Mouse (Mus musculus): ENCODE measurements around the gene Mtch2. TPM values are rescaled to one million over a fixed set of nuclear protein-coding genes. Genes with fewer than 3 reads are reported as not detected.
A peak's percentile ranks its signal among the peaks of the same experiment; 100 is the strongest.

The Mtch2 gene
- polyA plus RNA-seq, 1 experiment, result 57.2 TPM

GRCm38 (mm10) chr2:90848331-90848730 lies 1.4 kb downstream of the Mtch2 start:
- peaks cover 17% of the 10 kb centered on the region for H3K36me3 ChIP-seq (ENCODE audit: control insufficient read depth, insufficient read depth, low read length)
- TF ChIP-seq CTCF (IDR thresholded peaks at IDR 0.05; ENCODE audit: borderline replicate concordance, control insufficient read depth, extremely low read depth, insufficient read depth, low read length, poor library complexity), result no peak
- no peak for TF ChIP-seq POLR2A (IDR thresholded peaks at IDR 0.05; ENCODE audit: control insufficient read depth, extremely low read depth, insufficient read depth, low read length, poor library complexity)
- no peak overlapping the region for H3K27ac ChIP-seq (ENCODE audit: control insufficient read depth, insufficient read depth, low read length)
- no peaks in the 10 kb centered on the region for H3K27me3 ChIP-seq (ENCODE audit: control insufficient read depth, insufficient read depth, low read length)
- peaks cover 2% of the 10 kb centered on the region; the same call in 1 of the 2 replicates for H3K4me1 ChIP-seq (replicated peaks; ENCODE audit: control insufficient read depth, insufficient read depth, low read length)
- H3K4me3 ChIP-seq (ENCODE audit: control insufficient read depth, insufficient read depth, low read length), result no peak overlapping the region
- DNase-seq, result no peak
- 97% methylated on average over 5 of the region's 5 CpGs for WGBS

- TF ChIP-seq POLR2A (IDR thresholded peaks at IDR 0.05; ENCODE audit: control insufficient read depth, extremely low read depth, insufficient read depth, low read length, poor library complexity) (no peak), CTCF (IDR thresholded peaks at IDR 0.05; ENCODE audit: borderline replicate concordance, control insufficient read depth, extremely low read depth, insufficient read depth, low read length, poor library complexity) (no peak)
- peaks cover 2% of the 10 kb centered on the region; the same call in 1 of the 2 replicates for H3K4me1 ChIP-seq (replicated peaks; ENCODE audit: control insufficient read depth, insufficient read depth, low read length)
- no peaks in the 10 kb centered on the region for H3K27me3 ChIP-seq (ENCODE audit: control insufficient read depth, insufficient read depth, low read length)
- H3K27ac ChIP-seq (ENCODE audit: control insufficient read depth, insufficient read depth, low read length), result no peak overlapping the region
- no peak for DNase-seq
- peaks cover 26% of the 10 kb centered on the region for H3K36me3 ChIP-seq (ENCODE audit: control insufficient read depth, insufficient read depth, low read length)
- no peak overlapping the region for H3K4me3 ChIP-seq (ENCODE audit: control insufficient read depth, insufficient read depth, low read length)
- WGBS, result 100% methylated on average over 1 of the region's 1 CpGs
Observed at GRCm38 (mm10) chr2:90850401-90850800, 3.4 kb downstream of the Mtch2 start.

DNA sequence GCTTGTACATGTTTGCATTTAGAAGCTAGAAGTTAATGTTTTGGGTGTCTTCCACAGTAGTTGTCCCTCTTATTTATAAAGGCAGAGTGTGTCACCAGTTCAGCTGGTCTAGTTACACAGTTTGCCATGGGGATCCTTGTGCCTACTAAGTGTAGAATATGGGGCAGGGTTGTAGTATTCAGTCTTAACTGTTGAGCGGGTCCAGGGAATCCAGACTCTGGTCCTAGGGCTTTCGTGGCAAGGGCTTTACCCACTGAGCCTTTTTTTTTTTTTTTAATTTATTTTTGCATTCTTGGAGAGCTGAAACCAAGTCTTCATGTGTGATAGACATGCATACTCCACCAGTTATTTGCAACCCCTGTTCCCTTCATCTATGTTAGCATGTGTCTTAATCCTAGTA lies 14.5 kb downstream of the Mtch2 start:
- WGBS, result 99% methylated on average over 2 of the region's 2 CpGs
- Histone ChIP-seq H3K27me3 (ENCODE audit: control insufficient read depth, insufficient read depth, low read length) (no peaks in the 10 kb centered on the region), H3K27ac (ENCODE audit: control insufficient read depth, insufficient read depth, low read length) (no peak overlapping the region), H3K4me1 (replicated peaks; ENCODE audit: control insufficient read depth, insufficient read depth, low read length) (no peaks in the 10 kb centered on the region), H3K36me3 (ENCODE audit: control insufficient read depth, insufficient read depth, low read length) (peaks cover 62% of the 10 kb centered on the region), H3K4me3 (ENCODE audit: control insufficient read depth, insufficient read depth, low read length) (no peak overlapping the region)
- TF ChIP-seq CTCF (IDR thresholded peaks at IDR 0.05; ENCODE audit: borderline replicate concordance, control insufficient read depth, extremely low read depth, insufficient read depth, low read length, poor library complexity) (no peak), POLR2A (IDR thresholded peaks at IDR 0.05; ENCODE audit: control insufficient read depth, extremely low read depth, insufficient read depth, low read length, poor library complexity) (no peak)
- no peak for DNase-seq

- Histone ChIP-seq H3K4me1 (replicated peaks; ENCODE audit: control insufficient read depth, insufficient read depth, low read length) (no peaks in the 10 kb centered on the region), H3K27ac (ENCODE audit: control insufficient read depth, insufficient read depth, low read length) (no peak overlapping the region), H3K27me3 (ENCODE audit: control insufficient read depth, insufficient read depth, low read length) (no peaks in the 10 kb centered on the region), H3K36me3 (ENCODE audit: control insufficient read depth, insufficient read depth, low read length) (peaks cover 60% of the 10 kb centered on the region), H3K4me3 (ENCODE audit: control insufficient read depth, insufficient read depth, low read length) (no peak overlapping the region)
- no peak for DNase-seq
- TF ChIP-seq CTCF (IDR thresholded peaks at IDR 0.05; ENCODE audit: borderline replicate concordance, control insufficient read depth, extremely low read depth, insufficient read depth, low read length, poor library complexity) (no peak), POLR2A (IDR thresholded peaks at IDR 0.05; ENCODE audit: control insufficient read depth, extremely low read depth, insufficient read depth, low read length, poor library complexity) (no peak)
Observed at GRCm38 (mm10) chr2:90864184-90864583, 17.2 kb downstream of the Mtch2 start.

- peak; percentile 76; the same call in 1 of the 2 replicates for TF ChIP-seq CTCF (IDR thresholded peaks at IDR 0.05; ENCODE audit: borderline replicate concordance, control insufficient read depth, extremely low read depth, insufficient read depth, low read length, poor library complexity)
- no peak for TF ChIP-seq POLR2A (IDR thresholded peaks at IDR 0.05; ENCODE audit: control insufficient read depth, extremely low read depth, insufficient read depth, low read length, poor library complexity)
- Histone ChIP-seq H3K4me1 (replicated peaks; ENCODE audit: control insufficient read depth, insufficient read depth, low read length) (no peaks in the 10 kb centered on the region), H3K27ac (ENCODE audit: control insufficient read depth, insufficient read depth, low read length) (no peak overlapping the region), H3K4me3 (ENCODE audit: control insufficient read depth, insufficient read depth, low read length) (no peak overlapping the region), H3K27me3 (ENCODE audit: control insufficient read depth, insufficient read depth, low read length) (no peaks in the 10 kb centered on the region), H3K36me3 (ENCODE audit: control insufficient read depth, insufficient read depth, low read length) (peaks cover 42% of the 10 kb centered on the region)
- DNase-seq, result peak; percentile 81
- 54% methylated on average over 3 of the region's 3 CpGs for WGBS
Observed at GRCm38 (mm10) chr2:90866524-90866923, 19.6 kb downstream of the Mtch2 start.

GRCm38 (mm10) chr2:90870136-90870601 lies 23.2 kb downstream of the Mtch2 start:
- WGBS, result 74% methylated on average over 4 of the region's 4 CpGs
- Histone ChIP-seq H3K36me3 (ENCODE audit: control insufficient read depth, insufficient read depth, low read length) (peaks cover 13% of the 10 kb centered on the region), H3K4me1 (replicated peaks; ENCODE audit: control insufficient read depth, insufficient read depth, low read length) (no peaks in the 10 kb centered on the region), H3K27me3 (ENCODE audit: control insufficient read depth, insufficient read depth, low read length) (no peaks in the 10 kb centered on the region), H3K4me3 (ENCODE audit: control insufficient read depth, insufficient read depth, low read length) (no peak overlapping the region), H3K27ac (ENCODE audit: control insufficient read depth, insufficient read depth, low read length) (no peak overlapping the region)
- no peak for TF ChIP-seq CTCF (IDR thresholded peaks at IDR 0.05; ENCODE audit: borderline replicate concordance, control insufficient read depth, extremely low read depth, insufficient read depth, low read length, poor library complexity)
- no peak for TF ChIP-seq POLR2A (IDR thresholded peaks at IDR 0.05; ENCODE audit: control insufficient read depth, extremely low read depth, insufficient read depth, low read length, poor library complexity)
- DNase-seq, result no peak
